Mouse (Mus musculus): ENCODE results near the gene Pomp. TPM values are rescaled to one million over a fixed set of nuclear protein-coding genes. Genes with fewer than 3 reads are reported as not detected.
"Not testable (repeated sequence)": the region's sequence is repeated elsewhere in the genome, so short reads cannot be mapped to it uniquely, and the experiment has no call there.

Pomp gene
- polyA plus RNA-seq, 1 experiment from 2014 or later: 458 TPM

GRCm38 (mm10) chr5:147893143-147893542 lies 32.9 kb downstream of the Pomp start:
- peak overlapping the region; percentile 47 for H3K9ac ChIP-seq (ENCODE audit: low read depth, low read length)
- peak overlapping the region; percentile 70 for H3K4me3 ChIP-seq (ENCODE audit: low read depth, low read length)
- 5% methylated on average over 9 of the region's 9 CpGs for WGBS
- DNase-seq (ENCODE audit: low spot score) (peak; percentile 60), ATAC-seq (replicated peaks; ENCODE audit: low FRiP score) (peak; percentile 44)
- peaks cover 3% of the 10 kb centered on the region; the same call in 1 of the 2 replicates for H3K36me3 ChIP-seq (ENCODE audit: control insufficient read depth, insufficient read depth, low read length)
- peak overlapping the region; percentile 81 for H3K27ac ChIP-seq (ENCODE audit: low read depth, low read length)
- no peaks in the 10 kb centered on the region for H3K9me3 ChIP-seq (ENCODE audit: control insufficient read depth, low read length)
- peaks cover 35% of the 10 kb centered on the region for H3K4me1 ChIP-seq (replicated peaks; ENCODE audit: control insufficient read depth, insufficient read depth, low read length)
- peak overlapping the region; percentile 85 for H3K4me2 ChIP-seq
- H3K27me3 ChIP-seq (replicated peaks; ENCODE audit: control insufficient read depth, insufficient read depth, low read length): 0 out of 2 replicates have a peak, but pooled peaks cover 4% of the 10 kb centered on the region

GRCm38 (mm10) chr5:147893766-147894454 lies 33.6 kb downstream of the Pomp start:
- Histone ChIP-seq H3K27ac (ENCODE audit: low read depth, low read length) (peak overlapping the region; percentile 81), H3K9ac (ENCODE audit: low read depth, low read length) (peak overlapping the region; percentile 73), H3K36me3 (ENCODE audit: control insufficient read depth, insufficient read depth, low read length) (peaks cover 3% of the 10 kb centered on the region; the same call in 1 of the 2 replicates), H3K4me2 (peak overlapping the region; percentile 85), H3K4me1 (replicated peaks; ENCODE audit: control insufficient read depth, insufficient read depth, low read length) (peaks cover 33% of the 10 kb centered on the region), H3K9me3 (ENCODE audit: control insufficient read depth, low read length) (no peaks in the 10 kb centered on the region), H3K4me3 (ENCODE audit: low read depth, low read length) (peak overlapping the region; percentile 70), H3K27me3 (replicated peaks; ENCODE audit: control insufficient read depth, insufficient read depth, low read length) (0 out of 2 replicates have a peak, but pooled peaks cover 4% of the 10 kb centered on the region)
- DNase-seq (ENCODE audit: low spot score) (no peak), ATAC-seq (replicated peaks; ENCODE audit: low FRiP score) (peak; percentile 11; the same call in 1 of the 2 replicates)
- 2% methylated on average over 25 of the region's 25 CpGs for whole genome bisulfite sequencing

- ATAC-seq (replicated peaks; ENCODE audit: low FRiP score): peak; percentile 93
- peak within 1 kb of the TSS; percentile 70 for H3K4me3 ChIP-seq (ENCODE audit: low read depth, low read length)
- peak within 1 kb of the TSS; percentile 73 for H3K9ac ChIP-seq (ENCODE audit: low read depth, low read length)
- peak within 1 kb of the TSS; percentile 81 for H3K27ac ChIP-seq (ENCODE audit: low read depth, low read length)
- under 1% methylated on average over 47 of the region's 47 CpGs for WGBS
- no peaks in the 10 kb centered on the region for H3K9me3 ChIP-seq (ENCODE audit: control insufficient read depth, low read length)
- 0 out of 2 replicates have a peak, but pooled peaks cover 4% of the 10 kb centered on the region for H3K27me3 ChIP-seq (replicated peaks; ENCODE audit: control insufficient read depth, insufficient read depth, low read length)
- H3K4me2 ChIP-seq: peak within 1 kb of the TSS; percentile 85
- H3K4me1 ChIP-seq (replicated peaks; ENCODE audit: control insufficient read depth, insufficient read depth, low read length): peaks cover 33% of the 10 kb centered on the region
- DNase-seq (ENCODE audit: low spot score): peak; percentile 98
- peaks cover 3% of the 10 kb centered on the region; the same call in 1 of the 2 replicates for H3K36me3 ChIP-seq (ENCODE audit: control insufficient read depth, insufficient read depth, low read length)
These were observed 34.3 kb downstream of the Pomp start, which contains the start of gene Slc46a3 for GRCm38 (mm10) chr5:147894455-147895076. TSS of gene Slc46a3 (minus strand) at chr5:147894815.

GRCm38 (mm10) chr5:147895436-147896198 lies 35.4 kb downstream of the Pomp start:
- Histone ChIP-seq H3K9ac (ENCODE audit: low read depth, low read length) (peak overlapping the region; percentile 35), H3K36me3 (ENCODE audit: control insufficient read depth, insufficient read depth, low read length) (peaks cover 3% of the 10 kb centered on the region; the same call in 1 of the 2 replicates), H3K4me3 (ENCODE audit: low read depth, low read length) (peak overlapping the region; percentile 70), H3K4me1 (replicated peaks; ENCODE audit: control insufficient read depth, insufficient read depth, low read length) (peaks cover 33% of the 10 kb centered on the region), H3K27me3 (replicated peaks; ENCODE audit: control insufficient read depth, insufficient read depth, low read length) (0 out of 2 replicates have a peak, but pooled peaks cover 4% of the 10 kb centered on the region), H3K4me2 (peak overlapping the region; percentile 85), H3K27ac (ENCODE audit: low read depth, low read length) (no peak overlapping the region), H3K9me3 (ENCODE audit: control insufficient read depth, low read length) (no peaks in the 10 kb centered on the region)
- 10% methylated on average over 16 of the region's 16 CpGs for WGBS
- no peak for DNase-seq (ENCODE audit: low spot score)
- no peak for ATAC-seq (replicated peaks; ENCODE audit: low FRiP score)

- not testable (repeated sequence) for H3K9ac ChIP-seq (ENCODE audit: low read depth, low read length); H3K4me3 ChIP-seq (ENCODE audit: low read depth, low read length); DNase-seq (ENCODE audit: low spot score); H3K27me3 ChIP-seq (replicated peaks; ENCODE audit: control insufficient read depth, insufficient read depth, low read length); H3K27ac ChIP-seq (ENCODE audit: low read depth, low read length); H3K4me2 ChIP-seq; ATAC-seq (replicated peaks; ENCODE audit: low FRiP score); H3K36me3 ChIP-seq (ENCODE audit: control insufficient read depth, insufficient read depth, low read length); H3K9me3 ChIP-seq (ENCODE audit: control insufficient read depth, low read length)
- 51% methylated on average over 4 of the region's 4 CpGs for WGBS
- H3K4me1 ChIP-seq (replicated peaks; ENCODE audit: control insufficient read depth, insufficient read depth, low read length): peaks cover 27% of the 10 kb centered on the region
These were observed 36.2 kb downstream of the Pomp start for GRCm38 (mm10) chr5:147896501-147896900.

- H3K36me3 ChIP-seq (ENCODE audit: control insufficient read depth, insufficient read depth, low read length): no peaks in the 10 kb centered on the region
- H3K4me2 ChIP-seq: no peak overlapping the region
- 81% methylated on average over 2 of the region's 2 CpGs for WGBS
- no peak overlapping the region for H3K4me3 ChIP-seq (ENCODE audit: low read depth, low read length)
- no peaks in the 10 kb centered on the region for H3K9me3 ChIP-seq (ENCODE audit: control insufficient read depth, low read length)
- peaks cover 20% of the 10 kb centered on the region for H3K4me1 ChIP-seq (replicated peaks; ENCODE audit: control insufficient read depth, insufficient read depth, low read length)
- ATAC-seq (replicated peaks; ENCODE audit: low FRiP score) (no peak), DNase-seq (ENCODE audit: low spot score) (no peak)
- 0 out of 2 replicates have a peak, but pooled peaks cover 4% of the 10 kb centered on the region for H3K27me3 ChIP-seq (replicated peaks; ENCODE audit: control insufficient read depth, insufficient read depth, low read length)
- no peak overlapping the region for H3K27ac ChIP-seq (ENCODE audit: low read depth, low read length)
- H3K9ac ChIP-seq (ENCODE audit: low read depth, low read length): no peak overlapping the region
These were observed 38.0 kb downstream of the Pomp start for GRCm38 (mm10) chr5:147898254-147898653.

- no peak for ATAC-seq (replicated peaks; ENCODE audit: low FRiP score)
- Histone ChIP-seq H3K4me3 (ENCODE audit: low read depth, low read length) (no peak overlapping the region), H3K36me3 (ENCODE audit: control insufficient read depth, insufficient read depth, low read length) (no peaks in the 10 kb centered on the region), H3K27me3 (replicated peaks; ENCODE audit: control insufficient read depth, insufficient read depth, low read length) (0 out of 2 replicates have a peak, but pooled peaks cover 4% of the 10 kb centered on the region), H3K27ac (ENCODE audit: low read depth, low read length) (no peak overlapping the region), H3K9me3 (ENCODE audit: control insufficient read depth, low read length) (no peaks in the 10 kb centered on the region), H3K4me2 (no peak overlapping the region), H3K4me1 (replicated peaks; ENCODE audit: control insufficient read depth, insufficient read depth, low read length) (peaks cover 15% of the 10 kb centered on the region), H3K9ac (ENCODE audit: low read depth, low read length) (no peak overlapping the region)
- no peak for DNase-seq (ENCODE audit: low spot score)
- WGBS: 61% methylated on average over 4 of the region's 4 CpGs
These were observed 38.8 kb downstream of the Pomp start for GRCm38 (mm10) chr5:147898968-147899549.

Data from liver, embryonic 11.5 days (tissue).